Mouse (Mus musculus) thymus, adult 2 months (tissue): ENCODE results near the gene Kxd1.

Experiments used
- CTCF ChIP-seq: fragments of 200-500 bp; IDR thresholded peaks from 2 replicates; pipeline ENCODE4 v1.5.1; 2012; ENCODE audit warnings: mild to moderate bottlenecking, control low read depth, low read length, moderate library complexity, borderline replicate concordance; ENCODE audit not compliant: control insufficient read depth, poor library complexity, insufficient read depth; ENCODE audit errors: extremely low read depth
- POLR2A ChIP-seq: fragments of 200-500 bp; IDR thresholded peaks from 2 replicates; pipeline ENCODE4 v1.6.1; 2012; ENCODE audit warnings: mild to moderate bottlenecking, low read length, control low read depth, moderate library complexity; ENCODE audit not compliant: control insufficient read depth, poor library complexity, insufficient read depth; ENCODE audit errors: extremely low read depth

GRCm38 (mm10) chr8:70502540-70502939, 25.2 kb downstream of the Kxd1 start:
- TF ChIP-seq POLR2A (no peak), CTCF (no peak)
